Mouse (Mus musculus) limb, embryonic 14.5 days (tissue): ENCODE data around the gene Ctsd. TPM values are rescaled to one million over a fixed set of nuclear protein-coding genes. Genes with fewer than 3 reads are reported as not detected.
A peak's percentile ranks its signal among the peaks of the same experiment; 100 is the strongest.
"Not testable (repeated sequence)": the region's sequence is repeated elsewhere in the genome, so short reads cannot be mapped to it uniquely, and the experiment has no call there.

Experiments
- ATAC-seq: fragments of 200-750 bp; cut with Nextera tagmentation; 2 replicates; pipeline ENCODE4 v1.8.0; 2017; ENCODE audit warnings: low read depth, moderate number of reproducible peaks, moderate TSS enrichment; ENCODE audit not compliant: low FRiP score
- DNase-seq: peaks from one replicate; pipeline ENCODE4 v3.0.0-alpha.2; 2015; ENCODE audit warnings: low spot score
- H3K27ac ChIP-seq: fragments of 300-500 bp; sonication (generic); replicated peaks from 2 replicates; pipeline ENCODE4 v1.5.1; 2014; ENCODE audit warnings: low read depth, mild to moderate bottlenecking, low read length, moderate library complexity, mixed read lengths
- H3K27me3 ChIP-seq: fragments of 300-500 bp; sonication (generic); 2 replicates; pipeline ENCODE4 v1.6.1; 2014; ENCODE audit warnings: low read length, mixed read lengths; ENCODE audit not compliant: control insufficient read depth, insufficient read depth
- H3K36me3 ChIP-seq: fragments of 300-500 bp; sonication (generic); 2 replicates; pipeline ENCODE4 v1.6.1; 2014; ENCODE audit warnings: mild to moderate bottlenecking, low read length, moderate library complexity, mixed read lengths; ENCODE audit not compliant: control insufficient read depth, insufficient read depth
- H3K4me1 ChIP-seq: fragments of 300-500 bp; sonication (generic); 2 replicates; pipeline ENCODE4 v1.6.1; 2014; ENCODE audit warnings: antibody characterized with exemption, low read length, mixed read lengths; ENCODE audit not compliant: control insufficient read depth, insufficient read depth
- H3K4me2 ChIP-seq: fragments of 300-500 bp; sonication (generic); replicated peaks from 2 replicates; pipeline ENCODE4 v1.6.1; 2014; ENCODE audit warnings: low read depth, mild to moderate bottlenecking, low read length, moderate library complexity; ENCODE audit not compliant: severe bottlenecking
- H3K4me3 ChIP-seq: fragments of 300-500 bp; sonication (generic); replicated peaks from 2 replicates; pipeline ENCODE4 v1.5.1; 2014; ENCODE audit warnings: low read length
- H3K9ac ChIP-seq: fragments of 300-500 bp; sonication (generic); 2 replicates; pipeline ENCODE4 v1.6.1; 2014; ENCODE audit warnings: mild to moderate bottlenecking, low read depth, low read length, moderate library complexity; ENCODE audit not compliant: severe bottlenecking
- H3K9me3 ChIP-seq: fragments of 300-500 bp; sonication (generic); 2 replicates; pipeline ENCODE4 v1.6.1; 2016; ENCODE audit warnings: low read length; ENCODE audit not compliant: control insufficient read depth
- POLR2A ChIP-seq: fragments of 200-500 bp; IDR thresholded peaks from 2 replicates; pipeline ENCODE4 v1.8.0; 2012; ENCODE audit warnings: inconsistent platforms, mild to moderate bottlenecking, moderate library complexity, borderline replicate concordance; ENCODE audit not compliant: insufficient read depth, insufficient read length; ENCODE audit errors: extremely low read depth
- WGBS: fragments of 180-500 bp; shearing (Covaris S2); extraction: QIAGEN DNeasy Blood & Tissue Kit; methylation state at CpG from one replicate; pipeline ENCODE4 v1.1.7; 2014; 5-methylcytosine and 5-hydroxymethylcytosine counted together
- polyA plus RNA-seq, 2 experiments: library from polyadenylated mRNA; depleted of rRNA in 1 of 2; stranded (reverse) in 1 of 2; unstranded in 1 of 2; fragments of >200 nt; fragmentation: Nextera tagmentation in 1 of 2; extraction: Ambion mirVana in 1 of 2; gene quantifications; 2 replicates each; pipeline versions ENCODE4 v1.2.1 to v1.2.3; 2012 to 2014

The Ctsd gene
- polyA plus RNA-seq, 2 experiments, result 237 to 334 TPM

GRCm38 (mm10) chr7:142342247-142342640 is 45.6 kb downstream of the Ctsd start:
- ATAC-seq (no peak), DNase-seq (no peak)
- Histone ChIP-seq H3K9ac (no peak overlapping the region), H3K4me1 (0 out of 2 replicates have a peak, but pooled peaks cover 3% of the 10 kb centered on the region), H3K4me2 (no peak overlapping the region), H3K27me3 (no peaks in the 10 kb centered on the region), H3K27ac (no peak overlapping the region), H3K36me3 (no peaks in the 10 kb centered on the region), H3K9me3 (no peaks in the 10 kb centered on the region), H3K4me3 (no peak overlapping the region)
- WGBS, result 72% methylated on average over 3 of the region's 3 CpGs
- TF ChIP-seq POLR2A, result no peak

- H3K27me3 ChIP-seq, result no peaks in the 10 kb centered on the region
- H3K36me3 ChIP-seq, result no peaks in the 10 kb centered on the region
- DNase-seq (no peak), ATAC-seq (no peak)
- no peak for TF ChIP-seq POLR2A
- H3K4me1 ChIP-seq, result 0 out of 2 replicates have a peak, but pooled peaks cover 3% of the 10 kb centered on the region
- no peaks in the 10 kb centered on the region for H3K9me3 ChIP-seq
- H3K4me3 ChIP-seq, result no peak overlapping the region
- no peak overlapping the region for H3K27ac ChIP-seq
- WGBS, result 60% methylated on average over 10 of the region's 10 CpGs
- no peak overlapping the region for H3K4me2 ChIP-seq
- H3K9ac ChIP-seq, result no peak overlapping the region
Measured at GRCm38 (mm10) chr7:142341564-142342246, 46.1 kb downstream of the Ctsd start.

- Histone ChIP-seq H3K36me3 (no peaks in the 10 kb centered on the region), H3K9me3 (no peaks in the 10 kb centered on the region), H3K4me1 (0 out of 2 replicates have a peak, but pooled peaks cover 3% of the 10 kb centered on the region), H3K4me2 (no peak overlapping the region), H3K27ac (no peak overlapping the region), H3K27me3 (no peaks in the 10 kb centered on the region), H3K9ac (no peak overlapping the region), H3K4me3 (no peak overlapping the region)
- DNase-seq (no peak), ATAC-seq (no peak)
- TF ChIP-seq POLR2A, result no peak
- WGBS, result 43% methylated on average over 10 of the region's 10 CpGs
Measured at GRCm38 (mm10) chr7:142340269-142340970, 47.4 kb downstream of the Ctsd start.

GRCm38 (mm10) chr7:142335151-142335550 is 52.7 kb downstream of the Ctsd start:
- H3K4me2 ChIP-seq, result no peak overlapping the region
- no peak overlapping the region for H3K4me3 ChIP-seq
- H3K9me3 ChIP-seq, result no peaks in the 10 kb centered on the region
- no peak overlapping the region for H3K9ac ChIP-seq
- H3K27ac ChIP-seq, result no peak overlapping the region
- no peak for ATAC-seq
- no peaks in the 10 kb centered on the region for H3K27me3 ChIP-seq
- no peaks in the 10 kb centered on the region for H3K36me3 ChIP-seq
- no peak for DNase-seq
- TF ChIP-seq POLR2A, result no peak
- WGBS, result 78% methylated on average over 8 of the region's 8 CpGs
- no peaks in the 10 kb centered on the region for H3K4me1 ChIP-seq

- DNase-seq (peak; percentile 95), ATAC-seq (peak; percentile 79)
- H3K4me2 ChIP-seq, result no peak overlapping the region
- no peak overlapping the region for H3K9ac ChIP-seq
- WGBS, result 2% methylated on average over 3 of the region's 3 CpGs
- no peaks in the 10 kb centered on the region for H3K9me3 ChIP-seq
- no peaks in the 10 kb centered on the region for H3K4me1 ChIP-seq
- H3K27ac ChIP-seq, result no peak overlapping the region
- no peak overlapping the region for H3K4me3 ChIP-seq
- TF ChIP-seq POLR2A, result no peak
- H3K27me3 ChIP-seq, result no peaks in the 10 kb centered on the region
- no peaks in the 10 kb centered on the region for H3K36me3 ChIP-seq
Measured at GRCm38 (mm10) chr7:142334246-142334645, 53.6 kb downstream of the Ctsd start.

- ATAC-seq, H3K4me2 ChIP-seq, H3K4me1 ChIP-seq, H3K27me3 ChIP-seq, H3K9ac ChIP-seq, H3K9me3 ChIP-seq, H3K36me3 ChIP-seq, DNase-seq, H3K4me3 ChIP-seq, H3K27ac ChIP-seq: not testable (repeated sequence)
- 21% methylated on average over 2 of the region's 9 CpGs for WGBS
Measured at GRCm38 (mm10) chr7:142332741-142333140, 55.1 kb downstream of the Ctsd start.
